Mouse (Mus musculus) G1E-ER4 (cell line): ENCODE measurements around the gene Acbd3. TPM values are rescaled to one million over a fixed set of nuclear protein-coding genes. Genes with fewer than 3 reads are reported as not detected.
A peak's percentile ranks its signal among the peaks of the same experiment; 100 is the strongest.

Experiments used
- GATA1 ChIP-seq: IDR thresholded peaks from one replicate; pipeline ENCODE4 v1.8.0; 2012; ENCODE audit warnings: low read length, inconsistent platforms
- polyA plus RNA-seq: library from polyadenylated mRNA; stranded (reverse); fragments of >175 nt; gene quantifications from 2 replicates; pipeline ENCODE4 v1.2.3, GENCODE M21; 2012

Acbd3 gene
- polyA plus RNA-seq, 1 experiment, result 10.9 TPM

- no peak for TF ChIP-seq GATA1
Measured at GRCm38 (mm10) chr1:180798660-180799059, 72.8 kb downstream of the Acbd3 start.

- TF ChIP-seq GATA1, result peak; percentile 14
Measured at GRCm38 (mm10) chr1:180799253-180799652, 73.4 kb downstream of the Acbd3 start.

GRCm38 (mm10) chr1:180800022-180800421 lies 74.2 kb downstream of the Acbd3 start:
- no peak for TF ChIP-seq GATA1

GRCm38 (mm10) chr1:180800814-180801213 lies 75.0 kb downstream of the Acbd3 start:
- TF ChIP-seq GATA1, result no peak

GRCm38 (mm10) chr1:180801466-180801994 lies 75.7 kb downstream of the Acbd3 start:
- TF ChIP-seq GATA1, result no peak

Other genes with a start within 250 kb of the Acbd3 start
- not detected in 2 replicates for gene Stum, start 242.5 kb upstream of the Acbd3 start, polyA plus RNA-seq
- 156 and 174 TPM in 2 replicates for gene Parp1, start 157.1 kb upstream of the Acbd3 start, polyA plus RNA-seq
- 0.51 and 0.54 TPM in 2 replicates for gene Lin9, start 84.9 kb upstream of the Acbd3 start, polyA plus RNA-seq
- not detected in 2 replicates for gene Mixl1, start 29.0 kb upstream of the Acbd3 start, polyA plus RNA-seq
- 942 and 1,350 TPM in 2 replicates for gene H3f3a, start 87.9 kb downstream of the Acbd3 start, polyA plus RNA-seq
- gene Sde2, start 125.1 kb downstream of the Acbd3 start, polyA plus RNA-seq, result 18.9 and 46.3 TPM in 2 replicates
- not detected in 2 replicates for gene Lefty2, start 167.1 kb downstream of the Acbd3 start, polyA plus RNA-seq
- gene Pycr2, start 178.2 kb downstream of the Acbd3 start, polyA plus RNA-seq, result 175 and 215 TPM in 2 replicates
- gene Lefty1, start 209.0 kb downstream of the Acbd3 start, polyA plus RNA-seq, result 0.73 and 1.9 TPM in 2 replicates
- gene Tmem63a, start 216.3 kb downstream of the Acbd3 start, polyA plus RNA-seq, result 4.8 and 8.3 TPM in 2 replicates